Mouse (Mus musculus): ENCODE measurements around the gene Ncapd3. TPM values are rescaled to one million over a fixed set of nuclear protein-coding genes. Genes with fewer than 3 reads are reported as not detected.
A peak's percentile ranks its signal among the peaks of the same experiment; 100 is the strongest.

Gene Ncapd3
- polyA plus RNA-seq, 1 experiment from 2014 or later: 36.9 TPM

DNA sequence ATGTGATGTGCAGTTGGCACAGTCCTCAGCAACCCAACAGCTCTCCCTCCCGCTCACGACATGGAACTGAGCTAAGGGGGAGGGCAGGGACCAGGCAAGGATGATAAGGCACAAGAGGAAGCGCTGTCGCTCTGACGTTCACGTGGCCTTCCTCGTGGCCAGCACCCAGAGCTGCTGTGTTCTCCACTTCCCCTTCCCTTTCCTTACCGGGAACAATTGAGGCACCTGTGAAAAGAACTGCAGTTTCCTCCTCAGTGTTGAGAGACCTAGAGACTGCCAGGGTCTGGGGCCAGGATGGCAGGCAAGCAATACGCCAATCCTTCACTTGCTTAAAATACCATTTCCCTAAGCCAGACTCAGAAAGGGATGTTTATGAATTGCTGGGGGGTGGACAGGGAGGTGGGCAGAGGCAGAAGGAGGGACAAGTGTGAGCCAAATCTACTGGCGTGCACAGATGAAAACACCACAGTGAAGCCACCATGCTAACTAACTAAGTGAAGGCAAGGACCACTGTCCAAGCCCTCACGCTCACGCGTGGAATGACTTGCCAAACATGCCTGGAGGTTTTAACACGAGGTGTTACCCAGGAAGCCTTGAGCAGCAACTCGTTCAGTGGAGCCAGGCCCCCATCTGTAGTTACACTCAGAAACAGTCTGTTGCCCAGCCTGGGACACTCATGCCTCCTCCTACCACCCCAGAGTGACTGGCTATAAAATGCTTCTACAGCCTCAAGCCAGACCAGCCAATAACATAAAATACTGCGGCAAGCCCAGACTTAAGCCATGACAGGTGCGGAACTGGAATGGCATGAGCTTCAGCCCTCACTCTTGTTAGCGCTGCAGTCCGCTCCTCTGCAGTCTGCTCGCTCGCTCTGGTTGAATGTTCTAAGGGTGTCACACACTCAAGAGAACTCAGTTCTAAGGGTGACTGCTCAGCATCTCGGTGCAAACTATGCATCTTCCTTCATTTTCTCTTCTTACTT is 79.8 kb downstream of the Ncapd3 start:
- Histone ChIP-seq H3K4me3 (no peak overlapping the region), H3K27ac (replicated peaks) (peak overlapping the region; percentile 49; the same call in 1 of the 2 replicates), H3K4me1 (peaks cover 9% of the 10 kb centered on the region; the same call in 1 of the 2 replicates), H3K36me3 (peaks cover 23% of the 10 kb centered on the region), H3K27me3 (ENCODE audit: low read depth, poor library complexity, severe bottlenecking) (no peaks in the 10 kb centered on the region), H3K9me3 (replicated peaks) (no peaks in the 10 kb centered on the region)
- WGBS: 89% methylated on average over 22 of the region's 22 CpGs
- no peak for DNase-seq (ENCODE audit: low spot score)

DNA sequence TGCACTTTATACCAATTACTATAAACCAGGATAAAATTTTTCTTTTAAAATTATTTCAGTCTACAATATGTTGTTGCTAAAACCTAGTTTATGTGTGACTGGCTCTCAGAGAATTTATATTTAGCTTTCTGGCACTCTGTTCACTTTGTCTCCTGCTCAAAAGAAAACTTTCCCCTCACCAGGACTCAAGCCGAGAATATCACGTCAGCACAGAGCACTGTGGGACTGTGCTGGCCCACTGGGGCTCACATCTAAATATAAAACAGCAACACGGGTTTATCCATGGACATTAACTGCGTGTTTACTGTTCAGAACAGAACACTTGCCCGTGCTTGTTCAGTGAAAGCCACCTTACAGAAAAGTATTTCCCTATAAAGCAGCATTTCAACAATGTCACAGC is 80.7 kb downstream of the Ncapd3 start:
- 85% methylated on average over 5 of the region's 5 CpGs for WGBS
- Histone ChIP-seq H3K9me3 (replicated peaks) (no peaks in the 10 kb centered on the region), H3K4me3 (no peak overlapping the region), H3K4me1 (peaks cover 9% of the 10 kb centered on the region; the same call in 1 of the 2 replicates), H3K27me3 (ENCODE audit: low read depth, poor library complexity, severe bottlenecking) (no peaks in the 10 kb centered on the region), H3K27ac (replicated peaks) (no peak overlapping the region), H3K36me3 (peaks cover 14% of the 10 kb centered on the region)
- no peak for DNase-seq (ENCODE audit: low spot score)

DNA sequence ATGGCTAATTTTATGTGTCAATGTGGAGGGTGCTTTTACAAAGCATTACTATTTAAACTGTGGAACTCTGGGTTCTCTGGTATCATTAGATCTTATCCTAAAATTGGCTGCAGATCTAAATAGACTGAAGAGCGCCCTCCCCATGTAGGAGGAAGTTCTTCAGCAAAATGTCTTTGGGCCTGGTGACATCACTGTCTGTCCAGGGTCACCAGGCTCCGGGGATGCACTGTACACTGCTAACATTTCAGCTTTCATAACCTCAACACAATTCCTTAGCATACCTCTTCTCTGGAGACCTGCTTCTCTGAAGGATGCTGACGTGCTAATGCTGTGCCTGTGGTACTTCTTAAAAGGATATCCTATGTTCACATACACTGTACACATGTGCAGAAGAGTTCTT is 81.8 kb downstream of the Ncapd3 start:
- no peak for DNase-seq (ENCODE audit: low spot score)
- H3K27ac ChIP-seq (replicated peaks): no peak overlapping the region
- 95% methylated on average over 3 of the region's 3 CpGs for WGBS
- no peaks in the 10 kb centered on the region for H3K9me3 ChIP-seq (replicated peaks)
- H3K4me3 ChIP-seq: no peak overlapping the region
- peaks cover 10% of the 10 kb centered on the region for H3K36me3 ChIP-seq
- H3K4me1 ChIP-seq: peaks cover 9% of the 10 kb centered on the region; the same call in 1 of the 2 replicates
- H3K27me3 ChIP-seq (ENCODE audit: low read depth, poor library complexity, severe bottlenecking): no peaks in the 10 kb centered on the region

DNA sequence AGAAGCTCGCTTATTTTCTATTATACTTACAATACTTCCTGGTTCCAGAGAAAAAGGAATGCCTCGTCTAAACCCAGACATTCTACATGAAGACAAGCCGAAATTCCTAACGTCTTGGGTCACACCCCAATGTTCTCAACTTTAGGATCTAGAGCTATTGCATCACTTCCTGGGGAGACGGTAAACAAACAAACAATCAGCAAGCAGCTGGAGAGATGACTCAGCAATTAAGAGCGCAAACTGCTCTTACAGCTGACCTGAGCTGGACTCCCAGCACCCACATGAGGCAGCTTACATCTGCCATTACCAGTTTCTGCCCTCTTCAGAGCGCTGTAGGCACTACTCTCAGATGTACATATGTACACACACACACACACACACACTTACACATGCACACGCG is 91.3 kb downstream of the Ncapd3 start:
- no peak overlapping the region for H3K27ac ChIP-seq (replicated peaks)
- H3K27me3 ChIP-seq (ENCODE audit: low read depth, poor library complexity, severe bottlenecking): no peaks in the 10 kb centered on the region
- WGBS: 90% methylated on average over 9 of the region's 9 CpGs
- no peak overlapping the region for H3K4me3 ChIP-seq
- no peaks in the 10 kb centered on the region for H3K9me3 ChIP-seq (replicated peaks)
- no peak for DNase-seq (ENCODE audit: low spot score)
- peaks cover 10% of the 10 kb centered on the region for H3K36me3 ChIP-seq
- H3K4me1 ChIP-seq: peaks cover 26% of the 10 kb centered on the region

DNA sequence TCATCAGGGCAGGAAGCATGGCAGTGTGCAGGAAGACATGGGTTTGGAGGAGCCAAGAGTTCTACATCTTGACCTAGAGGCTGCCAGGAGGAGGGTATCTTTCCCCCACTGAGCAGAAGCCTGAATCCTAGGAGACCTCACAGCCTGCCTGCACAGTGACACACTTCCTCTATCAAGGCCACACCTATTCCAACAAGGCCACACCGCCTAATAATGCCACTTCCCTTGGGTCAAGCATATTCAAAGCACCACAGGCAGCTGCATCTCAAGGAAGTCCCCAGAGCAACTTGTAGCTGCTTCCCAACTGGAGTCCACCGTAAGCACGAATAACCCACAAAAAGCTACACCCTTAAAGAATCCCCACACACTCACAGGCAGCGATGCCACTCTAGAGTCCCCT is 92.1 kb downstream of the Ncapd3 start:
- Histone ChIP-seq H3K4me3 (no peak overlapping the region), H3K27ac (replicated peaks) (peak overlapping the region; percentile 23; the same call in 1 of the 2 replicates), H3K4me1 (peaks cover 28% of the 10 kb centered on the region), H3K36me3 (peaks cover 17% of the 10 kb centered on the region), H3K27me3 (ENCODE audit: low read depth, poor library complexity, severe bottlenecking) (no peaks in the 10 kb centered on the region), H3K9me3 (replicated peaks) (no peaks in the 10 kb centered on the region; the same call in 1 of the 2 replicates)
- no peak for DNase-seq (ENCODE audit: low spot score)
- 94% methylated on average over 4 of the region's 4 CpGs for WGBS

DNA sequence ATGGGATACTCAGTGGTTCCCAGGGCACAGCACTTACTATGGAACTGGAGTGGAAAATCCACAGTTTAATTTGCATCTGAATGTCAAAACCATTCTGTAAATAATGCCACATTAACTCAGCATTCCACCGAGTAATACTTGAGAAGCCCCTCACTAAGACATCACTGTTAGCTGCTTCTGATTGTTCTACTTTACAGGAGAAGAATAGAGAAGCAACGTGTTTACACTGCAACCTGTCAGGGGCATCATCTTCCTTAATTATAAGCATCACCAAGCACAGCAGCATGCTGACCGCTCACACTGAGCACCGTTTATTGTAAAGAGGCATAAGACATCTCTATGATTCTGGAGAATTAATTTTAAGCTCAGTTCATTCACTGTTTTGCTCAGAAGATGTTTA is 93.0 kb downstream of the Ncapd3 start:
- no peak for DNase-seq (ENCODE audit: low spot score)

DNA sequence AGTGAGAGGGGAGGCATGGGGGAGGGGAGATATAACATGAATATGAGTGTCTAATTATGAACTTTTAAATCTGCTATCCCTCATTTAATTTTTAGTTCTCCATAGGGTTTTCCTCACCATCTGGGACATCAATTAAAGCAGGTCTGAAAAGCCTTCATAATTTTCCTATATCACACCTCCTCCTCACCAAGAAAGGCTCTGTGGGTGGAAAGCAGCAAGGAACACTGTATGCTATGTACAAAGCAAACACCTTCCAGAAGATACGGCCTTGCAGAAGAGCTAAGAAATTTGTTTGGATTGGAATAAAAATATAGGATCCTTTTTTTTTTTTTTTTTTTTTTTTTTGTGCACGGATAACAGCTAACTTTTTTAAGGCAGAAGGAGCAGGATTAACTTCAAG is 94.0 kb downstream of the Ncapd3 start:
- Histone ChIP-seq H3K27me3 (ENCODE audit: low read depth, poor library complexity, severe bottlenecking) (no peaks in the 10 kb centered on the region), H3K27ac (replicated peaks) (no peak overlapping the region), H3K9me3 (replicated peaks) (no peaks in the 10 kb centered on the region; the same call in 1 of the 2 replicates), H3K4me1 (peaks cover 28% of the 10 kb centered on the region), H3K36me3 (peaks cover 32% of the 10 kb centered on the region), H3K4me3 (no peak overlapping the region)
- no peak for DNase-seq (ENCODE audit: low spot score)
- WGBS: 95% methylated on average over 2 of the region's 2 CpGs

More for the DNA sequence above, 93.0 kb downstream of the Ncapd3 start:
- H3K4me1 ChIP-seq: peaks cover 28% of the 10 kb centered on the region
- peaks cover 26% of the 10 kb centered on the region for H3K36me3 ChIP-seq
- H3K27me3 ChIP-seq (ENCODE audit: low read depth, poor library complexity, severe bottlenecking): no peaks in the 10 kb centered on the region
- H3K9me3 ChIP-seq (replicated peaks): no peaks in the 10 kb centered on the region; the same call in 1 of the 2 replicates
- no peak overlapping the region for H3K4me3 ChIP-seq
- WGBS: 83% methylated on average over 4 of the region's 4 CpGs
- no peak overlapping the region for H3K27ac ChIP-seq (replicated peaks)

DNA sequence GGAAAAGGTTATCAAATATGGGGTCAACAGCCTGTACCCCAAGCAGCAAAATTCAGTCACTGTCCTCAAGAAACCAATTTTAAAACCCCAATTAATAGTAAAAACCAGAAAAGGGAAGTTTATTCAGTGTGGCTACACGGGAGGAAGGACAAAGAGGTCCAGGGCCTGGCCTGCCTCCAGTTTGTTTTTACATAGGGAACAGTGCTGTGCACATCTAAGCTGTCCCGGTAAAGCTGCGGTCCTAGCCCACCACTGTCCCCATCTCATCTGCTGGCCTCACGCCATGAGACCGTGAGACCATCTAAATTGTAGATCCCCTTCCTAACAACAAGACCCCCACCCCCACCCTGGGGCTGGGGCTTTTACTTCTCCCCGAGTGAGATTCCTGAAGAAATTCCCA is 95.5 kb downstream of the Ncapd3 start:
- Histone ChIP-seq H3K27me3 (ENCODE audit: low read depth, poor library complexity, severe bottlenecking) (no peaks in the 10 kb centered on the region), H3K4me1 (peaks cover 28% of the 10 kb centered on the region), H3K36me3 (peaks cover 37% of the 10 kb centered on the region), H3K9me3 (replicated peaks) (no peaks in the 10 kb centered on the region; the same call in 1 of the 2 replicates), H3K27ac (replicated peaks) (no peak overlapping the region; the same call in 1 of the 2 replicates), H3K4me3 (no peak overlapping the region)
- DNase-seq (ENCODE audit: low spot score): no peak
- 76% methylated on average over 6 of the region's 6 CpGs for WGBS

DNA sequence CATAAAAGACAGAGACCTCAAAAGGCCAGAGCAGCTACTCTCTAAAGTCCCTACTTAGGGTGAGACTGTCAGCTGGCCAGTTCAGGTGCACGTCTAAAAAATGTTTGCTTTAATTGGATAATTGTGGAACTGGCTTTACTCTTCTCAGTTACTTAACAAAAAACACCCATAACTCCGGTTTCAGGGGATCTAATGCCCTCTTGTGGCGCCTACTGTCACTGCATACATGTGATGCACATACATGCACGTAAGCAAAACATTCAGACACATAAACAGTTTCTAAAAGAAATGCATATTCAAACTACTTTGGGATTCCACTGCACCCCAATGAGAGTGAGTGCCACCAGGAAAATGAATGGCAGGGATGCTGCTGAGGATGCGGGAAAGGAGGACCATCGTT is 96.6 kb downstream of the Ncapd3 start:
- Histone ChIP-seq H3K9me3 (replicated peaks) (no peaks in the 10 kb centered on the region; the same call in 1 of the 2 replicates), H3K4me1 (peaks cover 30% of the 10 kb centered on the region), H3K4me3 (no peak overlapping the region), H3K27me3 (ENCODE audit: low read depth, poor library complexity, severe bottlenecking) (no peaks in the 10 kb centered on the region), H3K27ac (replicated peaks) (no peak overlapping the region), H3K36me3 (peaks cover 42% of the 10 kb centered on the region)
- DNase-seq (ENCODE audit: low spot score): no peak
- 87% methylated on average over 6 of the region's 6 CpGs for WGBS

DNA sequence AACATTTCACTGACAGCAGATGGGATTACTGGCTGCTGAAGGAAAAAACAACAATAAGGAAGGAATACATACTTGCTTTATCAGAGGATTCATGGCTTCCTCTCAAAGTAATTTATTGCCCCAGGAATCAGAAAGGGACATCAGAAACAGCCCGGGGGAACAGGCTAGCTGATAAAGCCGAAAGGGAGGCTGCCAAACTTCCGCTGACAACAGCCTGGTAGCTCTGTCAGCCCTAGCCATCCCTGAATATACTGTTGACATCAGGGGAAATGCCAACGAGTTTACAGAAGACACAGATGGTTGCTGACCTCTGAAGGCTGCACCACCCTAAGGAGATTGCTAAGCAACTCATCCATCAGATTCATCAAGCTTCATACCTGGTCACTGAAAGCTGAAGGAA is 98.7 kb downstream of the Ncapd3 start:
- H3K4me1 ChIP-seq: peaks cover 25% of the 10 kb centered on the region
- no peak overlapping the region for H3K4me3 ChIP-seq
- H3K36me3 ChIP-seq: peaks cover 47% of the 10 kb centered on the region
- DNase-seq (ENCODE audit: low spot score): no peak
- no peak overlapping the region for H3K27ac ChIP-seq (replicated peaks)
- H3K9me3 ChIP-seq (replicated peaks): no peaks in the 10 kb centered on the region; the same call in 1 of the 2 replicates
- H3K27me3 ChIP-seq (ENCODE audit: low read depth, poor library complexity, severe bottlenecking): no peaks in the 10 kb centered on the region
- 91% methylated on average over 4 of the region's 4 CpGs for WGBS

DNA sequence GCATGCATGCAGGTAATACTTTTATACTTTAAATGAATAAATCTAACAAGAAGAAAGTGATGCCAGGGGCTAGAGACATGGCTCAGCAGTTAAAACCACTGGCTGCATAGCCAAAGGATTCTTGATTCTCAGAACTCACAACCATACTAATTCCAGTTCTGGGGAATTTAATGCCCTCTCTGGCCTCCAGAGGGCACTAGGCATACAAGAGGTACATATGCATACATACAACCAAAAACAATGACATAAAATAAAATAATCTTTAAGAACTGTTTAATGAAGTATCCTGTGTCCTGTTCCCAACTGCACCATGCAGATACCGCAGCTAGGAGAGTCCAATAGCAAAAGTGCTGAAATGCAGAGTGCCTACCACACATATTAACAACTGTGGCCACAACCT is 104.4 kb downstream of the Ncapd3 start:
- H3K27me3 ChIP-seq (ENCODE audit: low read depth, poor library complexity, severe bottlenecking): no peaks in the 10 kb centered on the region
- peaks cover 29% of the 10 kb centered on the region for H3K36me3 ChIP-seq
- no peaks in the 10 kb centered on the region for H3K9me3 ChIP-seq (replicated peaks)
- no peak for DNase-seq (ENCODE audit: low spot score)
- no peak overlapping the region for H3K4me3 ChIP-seq
- 79% methylated on average over 1 of the region's 1 CpGs for WGBS
- no peak overlapping the region for H3K27ac ChIP-seq (replicated peaks)
- H3K4me1 ChIP-seq: peaks cover 7% of the 10 kb centered on the region

DNA sequence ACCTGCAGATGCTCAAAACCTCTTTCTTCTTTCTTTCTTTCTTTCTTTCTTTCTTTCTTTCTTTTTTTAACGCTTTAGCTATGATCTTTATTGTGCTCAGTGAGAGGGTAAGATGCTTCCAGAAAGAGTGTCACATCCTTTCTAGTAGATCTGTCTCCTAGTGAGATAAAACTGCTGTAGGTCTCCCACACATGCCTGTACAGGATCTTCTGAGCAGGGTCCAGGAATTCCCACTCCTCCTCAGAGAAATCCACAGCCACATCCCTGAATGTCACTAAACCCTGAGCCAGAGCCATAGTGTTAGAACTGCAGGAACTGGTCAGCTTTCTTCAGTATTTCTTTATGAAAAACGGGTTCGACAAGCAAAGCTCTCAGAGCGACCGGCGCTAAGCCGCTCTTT is 105.4 kb downstream of the Ncapd3 start:
- Histone ChIP-seq H3K27ac (replicated peaks) (no peak overlapping the region), H3K9me3 (replicated peaks) (peaks cover 4% of the 10 kb centered on the region; the same call in 1 of the 2 replicates), H3K27me3 (ENCODE audit: low read depth, poor library complexity, severe bottlenecking) (no peaks in the 10 kb centered on the region), H3K36me3 (peaks cover 37% of the 10 kb centered on the region), H3K4me1 (peaks cover 7% of the 10 kb centered on the region), H3K4me3 (no peak overlapping the region)
- DNase-seq (ENCODE audit: low spot score): no peak
- WGBS: 93% methylated on average over 7 of the region's 7 CpGs

DNA sequence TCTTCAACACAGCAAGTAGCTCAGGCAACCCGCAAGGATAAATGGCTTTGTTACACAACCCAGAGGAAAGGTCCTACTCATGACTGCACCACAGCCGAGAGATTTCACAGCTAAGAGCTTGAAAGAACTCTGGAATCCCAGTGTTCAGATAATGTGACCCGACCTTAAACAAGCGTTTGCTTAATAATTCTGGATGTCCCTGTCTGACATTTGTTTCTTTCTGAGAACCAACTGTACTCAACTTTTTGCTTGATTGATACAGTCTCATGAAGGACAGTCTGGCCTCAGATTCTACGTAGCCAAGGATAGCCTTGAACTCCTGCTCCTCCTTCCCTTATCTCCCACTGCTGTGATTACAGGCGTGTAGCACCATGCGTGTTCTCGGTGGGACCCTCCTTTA is 106.7 kb downstream of the Ncapd3 start:
- WGBS: 91% methylated on average over 8 of the region's 8 CpGs
- no peak overlapping the region for H3K27ac ChIP-seq (replicated peaks)
- H3K4me3 ChIP-seq: no peak overlapping the region
- DNase-seq (ENCODE audit: low spot score): no peak
- H3K27me3 ChIP-seq (ENCODE audit: low read depth, poor library complexity, severe bottlenecking): no peaks in the 10 kb centered on the region
- H3K9me3 ChIP-seq (replicated peaks): peaks cover 4% of the 10 kb centered on the region; the same call in 1 of the 2 replicates
- peaks cover 43% of the 10 kb centered on the region for H3K36me3 ChIP-seq
- H3K4me1 ChIP-seq: peaks cover 5% of the 10 kb centered on the region
